22 mouse cellular contexts compared by ENCODE assay signal in the genomic region with DNA sequence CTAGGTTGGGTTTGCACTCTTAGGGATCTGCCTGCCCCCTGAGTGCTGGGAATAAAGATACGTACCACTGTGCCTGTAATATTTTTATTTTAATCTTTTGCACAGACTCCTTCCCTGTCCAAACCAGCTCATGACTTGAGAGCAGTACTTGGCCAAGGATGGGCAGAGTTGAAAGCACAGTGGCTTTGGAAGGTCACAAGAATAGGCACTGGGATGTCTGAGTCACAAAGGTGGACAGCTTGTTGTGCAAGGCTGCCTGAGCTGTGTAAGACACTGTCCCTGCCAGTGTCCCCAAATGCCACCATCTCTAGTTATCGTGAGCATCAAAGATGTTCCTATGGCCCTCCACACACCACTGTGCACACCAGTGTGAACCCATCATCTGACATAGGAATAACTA. TPM values are rescaled to one million over a fixed set of nuclear protein-coding genes. Genes with fewer than 3 reads are reported as not detected.
DNase-seq lines count a peak whose midpoint lies in the region; ATAC-seq lines count a peak whose summit lies in the region.
"Had no signal": no experiment of that assay in that cellular context is flagged by ENCODE, and none has a peak within 500 bp of the region (broad histone marks: within the 10 kb centered on the region; RNA-seq: fewer than 3 reads in every experiment).

No protein-coding gene starts in this region.

- no peak overlapping the region for H3K27ac ChIP-seq in heart, embryonic 12.5 days (ENCODE audit: poor library complexity, severe bottlenecking)
- H3K27ac ChIP-seq in brown adipose tissue, adult 24 weeks (replicated peaks; ENCODE audit: low read depth, low read length) = peak overlapping the region; percentile 67
- H3K27ac ChIP-seq: embryonic facial prominence, embryonic 13.5 days; embryonic facial prominence, embryonic 15.5 days; forebrain, embryonic 10.5 days; forebrain, embryonic 12.5 days had no signal

- 0 out of 2 replicates have a peak, but pooled peaks cover 4% of the 10 kb centered on the region for H3K9me3 ChIP-seq in heart, embryonic 12.5 days (replicated peaks)
- H3K9me3 ChIP-seq: embryonic facial prominence, embryonic 15.5 days; forebrain, embryonic 10.5 days; forebrain, embryonic 12.5 days had no signal

- H3K4me3 ChIP-seq in heart, embryonic 12.5 days = no peak overlapping the region
- no peak overlapping the region for H3K4me3 ChIP-seq in brown adipose tissue, adult 24 weeks (ENCODE audit: insufficient read depth, low read depth, low read length)
- H3K4me3 ChIP-seq: embryonic facial prominence, embryonic 13.5 days; embryonic facial prominence, embryonic 15.5 days; erythroblast, embryonic 14.5 days; forebrain, embryonic 10.5 days; forebrain, embryonic 12.5 days had no signal

- peak; percentile 44 to 74 for DNase-seq in adrenal gland, adult (ENCODE audit: inconsistent age in 2 of 2, low spot score in 1 of 2)
- DNase-seq in adrenal gland, postnatal 14 days = no peak
- peak; percentile 53 for DNase-seq in adrenal gland, adult 8-10 months
- DNase-seq in adrenal gland, adult 18-20 months (ENCODE audit: low spot score in 2 of 2) = no peak
- DNase-seq in heart, adult 18-20 months = peak; percentile 18 to 47
- DNase-seq in yolk sac, embryonic 10.5 days (ENCODE audit: low spot score) = no peak
- DNase-seq: adrenal gland, postnatal 10 days; cerebellum, adult 11-12 months; cerebellum, adult 2 months; cerebellum, adult 9-10 months; cerebellum, postnatal 10 days; cerebellum, postnatal 25 days had no signal

- 90% methylated on average over 2 of the region's 2 CpGs for WGBS in heart, embryonic 12.5 days

- H3K4me2 ChIP-seq in heart, embryonic 12.5 days = no peak overlapping the region
- H3K4me2 ChIP-seq: embryonic facial prominence, embryonic 13.5 days; embryonic facial prominence, embryonic 15.5 days; forebrain, embryonic 12.5 days had no signal

- H3K36me3 ChIP-seq in heart, embryonic 12.5 days = no peaks in the 10 kb centered on the region
- H3K36me3 ChIP-seq: embryonic facial prominence, embryonic 13.5 days; embryonic facial prominence, embryonic 15.5 days; forebrain, embryonic 10.5 days; forebrain, embryonic 12.5 days had no signal

- no peak for ATAC-seq in heart, embryonic 12.5 days (ENCODE audit: insufficient number of reproducible peaks, low FRiP score)
- ATAC-seq: activated CD4-positive, CD25-positive, alpha-beta regulatory T cell, adult 4 months; forebrain, embryonic 14.5 days; forebrain, embryonic 16.5 days had no signal

- H3K4me1 ChIP-seq in heart, embryonic 12.5 days (replicated peaks) = peaks cover 6% of the 10 kb centered on the region; the same call in 1 of the 2 replicates
- H3K4me1 ChIP-seq in brown adipose tissue, adult 24 weeks (ENCODE audit: control insufficient read depth, insufficient read depth, insufficient read length, low read length) = peaks cover 4% of the 10 kb centered on the region; the same call in 1 of the 2 replicates
- H3K4me1 ChIP-seq: embryonic facial prominence, embryonic 15.5 days; forebrain, embryonic 10.5 days; forebrain, embryonic 12.5 days had no signal

- H3K27me3 ChIP-seq in heart, embryonic 12.5 days (replicated peaks) = no peaks in the 10 kb centered on the region
- H3K27me3 ChIP-seq: embryonic facial prominence, embryonic 13.5 days; embryonic facial prominence, embryonic 15.5 days; forebrain, embryonic 12.5 days had no signal

- H3K9ac ChIP-seq in heart, embryonic 12.5 days = no peak overlapping the region
- H3K9ac ChIP-seq: embryonic facial prominence, embryonic 13.5 days; embryonic facial prominence, embryonic 15.5 days; forebrain, embryonic 12.5 days had no signal

RNA-seq across cellular contexts. Expression of gene Eid3, which starts 58.3 kb away (rescaled TPM):
- 2.3 and 3.0 TPM in 2 replicates for total RNA-seq in adrenal gland, postnatal 14 days (2021)
- total RNA-seq in adrenal gland, adult 8-10 months (2022) = 1 to 10 TPM; 1.5 to 3.5 (median 3.0) TPM
- 1 to 10 TPM; 1.4 to 2.0 TPM for total RNA-seq in adrenal gland, adult 18-20 months (2021)
- total RNA-seq in heart, adult 18-20 months (2021) = under 1 TPM; 0.20 to 0.28 TPM
- polyA plus RNA-seq in heart, embryonic 12.5 days (2016; fragmentation: Nextera tagmentation; extraction: Ambion mirVana) = 0.31 and 0.39 TPM in 2 replicates
- polyA plus RNA-seq in brown adipose tissue, adult 24 weeks (2012; ENCODE audit: insufficient read depth, insufficient read length, missing spikeins) = not detected in 2 replicates

Comparison
In these comparisons a context has a peak if more than half of its experiments do, and no peak if none do; other contexts are left out.
1. DNase-seq: peak in adrenal gland, adult (2 of 2), adrenal gland, adult 8-10 months (single experiment) and heart, adult 18-20 months (2 of 2); none in adrenal gland, postnatal 14 days (single experiment), adrenal gland, adult 18-20 months (0 of 2) and yolk sac, embryonic 10.5 days (single experiment).